Comparison of ENCODE assay signal across 9 mouse cellular contexts in the genomic region with DNA sequence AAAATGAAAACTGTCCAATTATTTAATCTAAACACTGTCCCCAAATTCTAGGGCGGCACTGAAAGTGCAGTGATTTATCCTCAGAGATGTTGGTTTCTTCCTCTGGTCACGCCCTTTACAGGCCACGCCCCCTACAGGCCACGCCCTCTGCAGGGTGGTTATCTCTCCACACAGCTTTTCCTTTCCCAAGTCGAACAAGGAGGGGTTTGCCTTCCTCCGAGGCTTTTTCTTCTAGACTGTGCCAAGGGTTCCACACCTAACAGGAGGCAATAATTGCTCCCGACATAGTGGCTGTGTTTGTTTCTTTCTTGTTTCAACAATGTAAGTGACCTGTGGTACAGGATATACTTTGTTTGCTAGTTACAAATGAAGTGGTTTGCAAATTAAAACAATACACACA. TPM values are rescaled to one million over a fixed set of nuclear protein-coding genes. Genes with fewer than 3 reads are reported as not detected.
DNase-seq lines count a peak whose midpoint lies in the region; ATAC-seq and TF ChIP-seq lines count a peak whose summit lies in the region.
"Had no signal": no experiment of that assay in that cellular context is flagged by ENCODE, and none has a peak within 500 bp of the region (broad histone marks: within the 10 kb centered on the region; RNA-seq: fewer than 3 reads in every experiment).

No protein-coding gene starts in this region.

- ATAC-seq in heart, postnatal 0 days (ENCODE audit: insufficient read depth, low read depth) = peak; percentile 81
- ATAC-seq in lung, postnatal 0 days = peak; percentile 91
- no peak for ATAC-seq in granulocyte monocyte progenitor cell, adult 5-6 weeks (replicated peaks; ENCODE audit: poor library complexity, severe bottlenecking)
- no peak for ATAC-seq in hindbrain, embryonic 12.5 days (ENCODE audit: low FRiP score)

- TF ChIP-seq EP300 in CH12.LX (IDR thresholded peaks at IDR 0.05; ENCODE audit: low read length) = no peak
- no peak for TF ChIP-seq EP300 in heart, postnatal 0 days (IDR thresholded peaks at IDR 0.05; ENCODE audit: low read depth)
- TF ChIP-seq EP300 in lung, postnatal 0 days (IDR thresholded peaks at IDR 0.05) = peak; percentile 86

- no peak overlapping the region for H3K4me2 ChIP-seq in CH12.LX (ENCODE audit: insufficient read depth, low read depth, poor library complexity, severe bottlenecking)
- H3K4me2 ChIP-seq in heart, postnatal 0 days (ENCODE audit: low read depth, low read length) = no peak overlapping the region
- H3K4me2 ChIP-seq in lung, postnatal 0 days (replicated peaks; ENCODE audit: low read depth, low read length) = no peak overlapping the region
- H3K4me2 ChIP-seq in hindbrain, embryonic 12.5 days (replicated peaks) = no peak overlapping the region

- no peaks in the 10 kb centered on the region for H3K36me3 ChIP-seq in CH12.LX (replicated peaks in 1 of 2; ENCODE audit: control insufficient read depth in 1 of 2, insufficient read depth in 1 of 2, low read length in 1 of 2)
- 0 out of 2 replicates have a peak, but pooled peaks cover 6% of the 10 kb centered on the region for H3K36me3 ChIP-seq in heart, postnatal 0 days (replicated peaks; ENCODE audit: control insufficient read depth, insufficient read depth, low read length)
- H3K36me3 ChIP-seq in lung, postnatal 0 days (ENCODE audit: insufficient read depth, low read length) = no peaks in the 10 kb centered on the region
- H3K36me3 ChIP-seq in hindbrain, embryonic 12.5 days = no peaks in the 10 kb centered on the region

- no peaks in the 10 kb centered on the region for H3K79me2 ChIP-seq in CH12.LX (replicated peaks; ENCODE audit: control insufficient read depth, extremely low read depth, insufficient read depth, poor library complexity, severe bottlenecking)

- H3K27ac ChIP-seq in CH12.LX (ENCODE audit: insufficient read depth, low read depth) = no peak overlapping the region
- 0 out of 2 replicates have a peak overlapping the region, but pooled peaks have one; percentile 81 for H3K27ac ChIP-seq in heart, postnatal 0 days (ENCODE audit: low read depth)
- H3K27ac ChIP-seq in lung, postnatal 0 days (ENCODE audit: low read length) = no peak overlapping the region
- no peak overlapping the region for H3K27ac ChIP-seq in hindbrain, embryonic 12.5 days

- H3K4me3 ChIP-seq in CH12.LX (replicated peaks in 1 of 3; ENCODE audit: low read depth in 2 of 3, low read length in 2 of 3, poor library complexity in 1 of 3) = no peak overlapping the region
- no peak overlapping the region for H3K4me3 ChIP-seq in heart, postnatal 0 days (ENCODE audit: low read depth, low read length)
- no peak overlapping the region for H3K4me3 ChIP-seq in lung, postnatal 0 days (ENCODE audit: low read depth, low read length)
- H3K4me3 ChIP-seq in hindbrain, embryonic 12.5 days = no peak overlapping the region
- H3K4me3 ChIP-seq: megakaryocyte, embryonic 14.5 days had no signal

- no peaks in the 10 kb centered on the region for H3K9me3 ChIP-seq in CH12.LX (replicated peaks; ENCODE audit: low read length)
- no peaks in the 10 kb centered on the region for H3K9me3 ChIP-seq in heart, postnatal 0 days (replicated peaks; ENCODE audit: control insufficient read depth, low read length)
- no peaks in the 10 kb centered on the region for H3K9me3 ChIP-seq in lung, postnatal 0 days (ENCODE audit: low read length)
- no peaks in the 10 kb centered on the region for H3K9me3 ChIP-seq in hindbrain, embryonic 12.5 days (replicated peaks)
- H3K9me3 ChIP-seq: megakaryocyte, embryonic 14.5 days had no signal

- 38% methylated on average over 7 of the region's 7 CpGs for WGBS in heart, postnatal 0 days
- WGBS in lung, postnatal 0 days = 18% methylated on average over 7 of the region's 7 CpGs
- WGBS in hindbrain, embryonic 12.5 days = 41% methylated on average over 7 of the region's 7 CpGs

- no peak for TF ChIP-seq CTCF in CH12.LX (conservative IDR thresholded peaks at IDR 0.05 in 1 of 2, IDR thresholded peaks at IDR 0.05 in 1 of 2; ENCODE audit: low read depth in 2 of 2, low read length in 2 of 2)
- no peak for TF ChIP-seq CTCF in heart, postnatal 0 days (IDR thresholded peaks at IDR 0.05; ENCODE audit: low read depth)
- peak; percentile 25; the same call in 1 of the 2 replicates for TF ChIP-seq CTCF in lung, postnatal 0 days (IDR thresholded peaks at IDR 0.05)

- H3K4me1 ChIP-seq in CH12.LX (ENCODE audit: control insufficient read depth in 1 of 2, insufficient read depth in 2 of 2) = 0 out of 4 replicates have a peak, but pooled peaks cover 0 to under 1% of the 10 kb centered on the region in 2 experiments
- peaks cover 32% of the 10 kb centered on the region for H3K4me1 ChIP-seq in heart, postnatal 0 days (ENCODE audit: control insufficient read depth, insufficient read depth)
- H3K4me1 ChIP-seq in lung, postnatal 0 days (ENCODE audit: insufficient read depth, low read depth, low read length) = no peaks in the 10 kb centered on the region
- H3K4me1 ChIP-seq in hindbrain, embryonic 12.5 days = no peaks in the 10 kb centered on the region

- H3K9ac ChIP-seq in CH12.LX (ENCODE audit: insufficient read depth, low read depth) = no peak overlapping the region
- no peak overlapping the region for H3K9ac ChIP-seq in heart, postnatal 0 days (replicated peaks; ENCODE audit: low read depth, low read length)
- H3K9ac ChIP-seq in lung, postnatal 0 days (replicated peaks; ENCODE audit: low read depth) = no peak overlapping the region
- H3K9ac ChIP-seq in hindbrain, embryonic 12.5 days = no peak overlapping the region

- in situ Hi-C loops in CH12.LX (cut with MboI; ENCODE audit: low pct_ligation_motif_present, low pct_unique_long_range_greater_than_20kb, low sequenced_read_pairs) = no loop called here

- dilution Hi-C loops in CH12.LX (cut with MboI; ENCODE audit: extremely low pct_ligation_motif_present, extremely low pct_unique_long_range_greater_than_20kb, low sequenced_read_pairs) = no loop called here

- no peak for TF ChIP-seq POLR2A in CH12.LX (IDR thresholded peaks at IDR 0.05; ENCODE audit: low read depth, low read length)

- H3K27me3 ChIP-seq in CH12.LX (replicated peaks) = no peaks in the 10 kb centered on the region
- H3K27me3 ChIP-seq in heart, postnatal 0 days (ENCODE audit: control insufficient read depth, insufficient read depth, low read length) = no peaks in the 10 kb centered on the region
- H3K27me3 ChIP-seq in lung, postnatal 0 days (replicated peaks; ENCODE audit: insufficient read depth, low read length) = no peaks in the 10 kb centered on the region
- H3K27me3 ChIP-seq in hindbrain, embryonic 12.5 days = no peaks in the 10 kb centered on the region; the same call in 1 of the 2 replicates

- peak; percentile 27 for DNase-seq in CH12.LX (ENCODE audit: extremely low read depth)
- DNase-seq in adrenal gland, postnatal 10 days = peak; percentile 62
- DNase-seq in heart, postnatal 0 days (ENCODE audit: low spot score) = no peak
- DNase-seq in lung, postnatal 0 days (ENCODE audit: low spot score) = peak; percentile 74
- DNase-seq in frontal cortex, postnatal 14 days (ENCODE audit: low spot score in 2 of 2) = no peak
- no peak for DNase-seq in cerebellum, adult 11 months

- no peak for TF ChIP-seq RAD21 in CH12.LX (IDR thresholded peaks at IDR 0.05; ENCODE audit: low read depth, low read length)

TF ChIP-seq in CH12.LX, 34 proteins besides CTCF, POLR2A, EP300 and RAD21:
- no peak for TF ChIP-seq NELFE (IDR thresholded peaks at IDR 0.05; ENCODE audit: low read depth, low read length)

RNA-seq across cellular contexts. Expression of a gene that starts 21.0 kb away (rescaled TPM):
- total RNA-seq in CH12.LX (2012; rRNA removed) (0.59 and 0.85 TPM in 2 replicates), CH12.LX (2014; rRNA removed) (1.2 and 2.0 TPM in 2 replicates)
- 2.0 and 2.4 TPM in 2 replicates for polyA plus RNA-seq in CH12.LX (2012; ENCODE audit: insufficient read length, low read depth)
- total RNA-seq in adrenal gland, postnatal 10 days (2021) = 10 to 100 TPM; 83.6 to 94.5 TPM
- 169 and 235 TPM in 2 replicates for total RNA-seq in heart, postnatal 0 days (2014; rRNA removed; ENCODE audit: low replicate concordance)
- 82.6 and 106 TPM in 2 replicates for polyA plus RNA-seq in heart, postnatal 0 days (2015; fragmentation: Nextera tagmentation; extraction: Ambion mirVana)
- 50.1 and 50.7 TPM in 2 replicates for polyA plus RNA-seq in lung, postnatal 0 days (2015; fragmentation: Nextera tagmentation; extraction: Ambion mirVana)
- 8.6 and 9.4 TPM in 2 replicates for total RNA-seq in granulocyte monocyte progenitor cell, adult 5-6 weeks (2014; fragmentation: Nextera tagmentation)
- 8.0 and 8.9 TPM in 2 replicates for total RNA-seq in granulocyte monocyte progenitor cell, adult 5-6 weeks (2017)
- 26.6 and 30.9 TPM in 2 replicates for polyA plus RNA-seq in hindbrain, embryonic 12.5 days (2016; fragmentation: Nextera tagmentation; extraction: Ambion mirVana)

Comparison
In these comparisons a context has a peak if more than half of its experiments do, and no peak if none do; other contexts are left out.
1. DNase-seq: peak in CH12.LX (single experiment), adrenal gland, postnatal 10 days (single experiment) and lung, postnatal 0 days (single experiment); none in heart, postnatal 0 days (single experiment), frontal cortex, postnatal 14 days (0 of 2) and cerebellum, adult 11 months (single experiment).
2. ATAC-seq: peak in heart, postnatal 0 days (single experiment) and lung, postnatal 0 days (single experiment); none in granulocyte monocyte progenitor cell, adult 5-6 weeks (single experiment) and hindbrain, embryonic 12.5 days (single experiment).
3. RNA of a gene that starts 21.0 kb away (total RNA-seq): 169 to 235 TPM in heart, postnatal 0 days and 83.6 to 94.5 TPM in adrenal gland, postnatal 10 days; 8.0 to 9.4 TPM in granulocyte monocyte progenitor cell, adult 5-6 weeks and 0.59 to 2.0 TPM in CH12.LX; every median in the first group is over 4 times any median in the second.